Mouse (Mus musculus) activated CD4-positive, CD25-positive, alpha-beta regulatory T cell, adult 4 months (primary cell): ENCODE measurements at regions not wholly inside any gene's neighbourhood (a gene's known extent, or its start where the extent isn't known, plus 50 kb on each side); places are given as distances from the start of the nearest gene placed in this dataset.

ENCODE experiments used
- ATAC-seq: one replicate; pipeline ENCODE4 v1.8.0; 2017

DNA sequence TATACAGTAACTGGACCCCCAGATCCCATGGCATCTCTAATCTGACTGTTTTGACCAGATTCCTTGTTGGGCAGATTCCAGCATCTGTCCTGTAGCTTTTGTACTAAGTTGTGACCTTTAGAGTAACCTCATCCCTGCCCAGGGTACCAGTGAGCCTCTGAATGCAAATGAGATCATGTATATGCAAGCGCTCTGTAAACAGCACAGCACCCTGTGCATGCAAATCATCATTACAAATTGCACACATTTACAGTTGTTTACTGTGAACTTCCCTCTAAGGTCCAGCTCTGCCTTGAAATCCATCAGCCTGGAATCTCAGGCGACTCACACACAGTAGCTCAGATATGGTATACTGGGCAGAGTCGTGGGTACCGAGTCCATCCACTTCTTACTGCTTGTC lies 258.6 kb upstream of the Dusp10 start:
- ATAC-seq = no peak

- ATAC-seq = no peak
Observed at GRCm38 (mm10) chr1:183756716-183757115, 256.4 kb upstream of the Dusp10 start.

GRCm38 (mm10) chr1:183763864-183764726 lies 249.0 kb upstream of the Dusp10 start:
- no peak for ATAC-seq

GRCm38 (mm10) chr1:183772844-183773243 lies 240.3 kb upstream of the Dusp10 start:
- ATAC-seq = no peak

- ATAC-seq = no peak
Observed at GRCm38 (mm10) chr1:183780180-183780579, 232.9 kb upstream of the Dusp10 start.

- ATAC-seq = no peak
Observed at GRCm38 (mm10) chr1:183780779-183781178, 232.3 kb upstream of the Dusp10 start.

- no peak for ATAC-seq
Observed at GRCm38 (mm10) chr1:183783440-183784130, 229.5 kb upstream of the Dusp10 start.

GRCm38 (mm10) chr1:183792230-183792813 lies 220.8 kb upstream of the Dusp10 start:
- no peak for ATAC-seq

GRCm38 (mm10) chr1:183793324-183793723 lies 219.8 kb upstream of the Dusp10 start:
- ATAC-seq = no peak

DNA sequence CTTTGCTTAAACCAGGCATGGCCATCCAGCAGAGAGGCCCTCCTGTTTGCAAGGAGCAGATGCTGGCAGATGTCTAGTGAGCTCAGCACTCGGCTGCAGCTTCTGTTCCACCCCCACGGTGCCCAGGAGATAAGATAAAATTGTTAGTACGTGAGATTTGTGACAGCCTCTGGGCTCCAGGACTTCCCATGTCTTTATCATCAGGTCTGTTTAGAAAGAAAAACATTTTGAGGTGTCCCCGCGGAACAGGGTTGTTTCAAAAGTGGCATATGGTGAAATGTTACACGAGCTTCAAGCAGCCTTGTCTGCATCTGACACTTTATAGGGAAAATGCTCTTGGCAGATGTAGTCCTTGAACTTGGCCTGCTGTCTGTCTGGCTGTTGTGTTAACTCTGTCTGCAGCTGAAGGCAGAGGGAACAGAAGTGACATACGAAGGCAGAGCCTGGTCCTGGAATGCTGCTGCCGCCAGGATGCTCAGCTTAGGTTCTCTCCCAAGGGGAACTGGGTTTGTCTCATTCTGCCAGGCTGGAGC lies 219.1 kb upstream of the Dusp10 start:
- no peak for ATAC-seq

- no peak for ATAC-seq
Observed at GRCm38 (mm10) chr1:183802351-183802750, 210.8 kb upstream of the Dusp10 start.

GRCm38 (mm10) chr1:183803357-183803756 lies 209.7 kb upstream of the Dusp10 start:
- ATAC-seq = no peak

GRCm38 (mm10) chr1:183803826-183804225 lies 209.3 kb upstream of the Dusp10 start:
- no peak for ATAC-seq

- ATAC-seq = no peak
Observed at GRCm38 (mm10) chr1:183804295-183804694, 208.8 kb upstream of the Dusp10 start.

DNA sequence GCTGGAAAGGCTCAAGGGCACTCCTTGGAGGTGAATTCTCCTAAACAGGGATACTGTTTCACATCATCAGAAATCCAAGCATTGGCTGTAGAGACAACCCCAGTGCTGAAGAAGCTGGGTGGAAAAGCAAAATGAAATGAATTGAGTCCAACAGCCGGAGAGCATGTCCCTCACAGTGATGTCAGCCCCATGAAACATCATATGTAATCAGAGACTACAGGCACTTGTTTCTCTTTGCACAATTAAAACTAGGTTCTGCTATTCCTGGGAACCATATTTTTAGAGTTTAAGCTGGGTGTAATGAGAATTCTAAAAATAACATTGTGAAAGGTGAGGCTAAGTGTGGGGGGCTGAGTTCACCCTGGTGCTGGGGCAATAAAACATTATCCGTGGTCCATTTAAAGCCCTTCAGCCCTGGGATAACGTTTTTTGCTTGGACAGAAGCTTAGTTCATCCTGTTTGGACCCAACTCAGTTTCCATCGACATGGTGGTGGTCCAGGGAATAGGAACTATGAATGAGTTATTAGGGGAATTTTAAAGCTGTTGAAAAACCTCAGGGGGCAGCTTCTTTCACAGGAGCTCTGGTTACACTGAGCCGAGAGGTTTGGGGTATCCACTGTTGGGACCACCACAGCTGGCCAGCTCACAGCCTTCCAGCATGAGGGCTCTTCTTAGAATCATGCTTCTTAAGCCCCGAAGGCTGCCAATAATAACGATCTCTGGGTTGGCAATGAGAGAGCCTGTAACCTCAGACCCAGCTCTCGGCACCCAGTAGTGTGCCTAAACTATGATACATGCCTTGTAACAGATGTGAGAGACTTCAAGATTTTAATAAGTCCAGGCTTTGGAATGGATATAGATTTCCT lies 206.0 kb upstream of the Dusp10 start:
- ATAC-seq = no peak

- no peak for ATAC-seq
Observed at GRCm38 (mm10) chr1:183808168-183808567, 204.9 kb upstream of the Dusp10 start.

DNA sequence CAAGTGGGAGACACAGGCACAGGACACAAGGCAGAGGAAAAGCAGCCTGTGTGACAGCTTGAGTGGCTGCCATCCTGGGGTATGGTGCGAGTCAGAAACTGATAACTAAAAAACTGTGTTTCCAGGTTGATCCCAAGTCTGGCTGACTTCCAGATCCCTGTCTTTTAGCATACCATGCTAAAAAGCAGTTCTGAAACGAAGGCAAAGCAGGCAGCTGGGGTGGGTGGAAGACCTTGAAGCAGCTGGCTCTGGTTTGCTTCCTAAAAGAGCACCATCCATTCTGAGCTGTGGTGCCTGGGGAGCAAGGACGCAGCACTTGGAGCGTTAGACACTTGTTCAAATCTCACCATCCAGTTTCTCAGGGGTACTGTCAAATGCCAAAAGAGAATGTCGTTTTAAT lies 192.5 kb upstream of the Dusp10 start:
- ATAC-seq = no peak

DNA sequence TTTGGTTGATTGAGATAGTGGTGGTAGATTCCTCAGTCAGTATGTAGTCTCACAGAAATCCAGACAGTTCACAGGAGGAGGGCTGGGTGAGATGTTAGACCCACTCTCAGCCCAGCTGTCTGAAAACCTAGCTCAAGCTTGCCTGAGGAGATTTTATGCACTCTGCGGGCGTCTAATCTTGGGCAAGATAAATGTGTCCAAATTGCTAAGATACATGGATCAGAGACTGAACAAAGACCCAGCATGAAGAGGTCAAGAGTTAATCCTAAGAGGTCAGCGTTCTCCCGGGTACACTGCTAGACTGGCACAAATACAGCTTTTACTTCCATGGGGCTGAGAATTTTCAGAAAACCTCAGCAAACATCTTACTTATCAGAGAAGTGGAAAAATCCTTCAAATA lies 186.8 kb upstream of the Dusp10 start:
- no peak for ATAC-seq

DNA sequence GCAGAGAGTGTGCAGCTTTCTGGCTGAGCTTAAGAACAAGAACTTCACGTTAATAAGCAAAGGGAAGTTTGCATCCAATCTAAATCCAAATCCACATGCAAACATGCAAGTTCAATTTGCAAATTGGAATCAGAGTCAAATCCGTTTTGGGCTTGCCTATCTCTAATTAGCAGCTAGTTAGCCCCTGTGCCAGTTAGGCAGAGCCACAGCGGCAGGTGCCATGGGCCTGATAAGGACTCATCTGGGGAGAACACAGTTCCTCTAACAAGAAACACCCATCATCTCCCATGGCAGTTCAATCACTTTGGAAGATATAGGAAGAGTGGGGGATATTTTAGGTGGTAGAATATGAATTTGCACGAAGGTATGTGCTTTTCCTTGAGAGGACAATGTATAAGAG lies 168.0 kb upstream of the Dusp10 start:
- ATAC-seq = no peak

GRCm38 (mm10) chr1:183853956-183854613 lies 159.0 kb upstream of the Dusp10 start:
- ATAC-seq = no peak

DNA sequence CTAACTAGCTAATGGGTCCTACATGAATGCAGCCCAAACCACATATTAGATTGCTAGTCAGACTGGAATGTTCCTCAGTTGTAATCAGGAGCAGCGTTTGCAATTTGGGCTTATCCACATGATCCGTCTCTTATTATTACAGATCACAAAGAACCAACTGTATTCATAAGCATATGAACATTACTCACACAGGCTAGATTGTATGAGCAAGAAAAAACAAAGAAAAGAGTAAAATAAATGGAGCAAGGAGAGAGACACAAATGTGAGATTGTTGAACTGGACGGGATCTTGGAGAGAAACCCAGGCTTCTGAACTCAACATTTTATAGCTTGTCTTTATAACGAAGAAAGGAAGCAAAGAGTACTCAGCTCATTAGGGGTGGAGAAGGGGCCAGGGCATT lies 148.0 kb upstream of the Dusp10 start:
- no peak for ATAC-seq

- no peak for ATAC-seq
Observed at GRCm38 (mm10) chr1:183865586-183865985, 147.5 kb upstream of the Dusp10 start.
